Mouse (Mus musculus): ENCODE results near the gene 2210016L21Rik. TPM values are rescaled to one million over a fixed set of nuclear protein-coding genes. Genes with fewer than 3 reads are reported as not detected.
A peak's percentile ranks its signal among the peaks of the same experiment; 100 is the strongest.
"Not testable (repeated sequence)": the region's sequence is repeated elsewhere in the genome, so short reads cannot be mapped to it uniquely, and the experiment has no call there.

Gene 2210016L21Rik
- polyA plus RNA-seq, 1 experiment = 3.3 TPM

DNA sequence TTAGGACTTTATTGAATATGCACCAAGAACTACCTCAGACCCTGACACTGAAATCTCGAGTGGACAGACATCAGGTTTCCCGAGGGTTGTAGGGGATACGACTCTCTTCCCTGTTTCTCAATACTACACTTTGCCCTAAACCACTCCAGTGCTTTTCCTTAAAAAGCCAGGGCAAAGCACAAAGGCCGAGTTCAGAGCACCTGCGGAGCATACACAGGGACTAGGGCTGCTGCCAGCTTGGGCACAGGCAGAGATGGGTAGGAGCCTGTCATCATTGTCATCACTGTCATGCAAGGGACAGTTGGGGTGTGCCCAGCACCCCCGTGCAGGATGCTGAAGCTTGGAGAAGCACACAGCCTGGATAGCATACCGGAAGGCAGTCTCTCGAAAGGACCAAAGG lies 8.8 kb upstream of the 2210016L21Rik start:
- Histone ChIP-seq H3K27me3 (ENCODE audit: control insufficient read depth) (0 out of 2 replicates have a peak, but pooled peaks cover 2% of the 10 kb centered on the region), H3K9me3 (ENCODE audit: control insufficient read depth, low read length) (no peaks in the 10 kb centered on the region), H3K4me1 (ENCODE audit: control insufficient read depth) (peaks cover 5% of the 10 kb centered on the region), H3K36me3 (ENCODE audit: control insufficient read depth) (no peaks in the 10 kb centered on the region), H3K4me3 (replicated peaks) (no peak overlapping the region)
- TF ChIP-seq GATA1 (IDR thresholded peaks at IDR 0.05; ENCODE audit: low read length) = no peak
- TF ChIP-seq TAL1 (IDR thresholded peaks at IDR 0.05; ENCODE audit: low read length) = no peak

DNA sequence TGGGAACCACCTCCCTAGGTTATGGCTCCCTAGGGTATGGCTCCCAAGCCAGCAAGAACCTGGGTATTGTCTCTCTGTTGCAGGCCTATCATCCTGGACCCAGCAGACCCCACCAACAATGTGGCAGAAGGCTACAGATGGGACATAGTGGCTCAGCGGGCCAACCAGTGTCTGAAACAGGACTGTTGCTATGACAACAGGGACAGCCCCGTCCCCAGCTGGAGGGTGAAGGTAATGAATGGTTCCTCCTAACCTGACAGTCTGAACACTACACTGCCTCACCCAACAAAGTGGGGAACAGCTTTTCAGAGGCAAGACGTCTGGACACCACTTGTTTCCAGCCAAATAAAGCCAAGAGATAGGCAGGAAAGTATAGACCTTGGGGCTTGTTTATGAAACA lies 6.1 kb upstream of the 2210016L21Rik start:
- Histone ChIP-seq H3K36me3 (ENCODE audit: control insufficient read depth) (no peaks in the 10 kb centered on the region), H3K9me3 (ENCODE audit: control insufficient read depth, low read length) (no peaks in the 10 kb centered on the region), H3K4me1 (ENCODE audit: control insufficient read depth) (peaks cover 5% of the 10 kb centered on the region), H3K27me3 (ENCODE audit: control insufficient read depth) (0 out of 2 replicates have a peak, but pooled peaks cover 2% of the 10 kb centered on the region), H3K4me3 (replicated peaks) (no peak overlapping the region)
- no peak for TF ChIP-seq TAL1 (IDR thresholded peaks at IDR 0.05; ENCODE audit: low read length)

DNA sequence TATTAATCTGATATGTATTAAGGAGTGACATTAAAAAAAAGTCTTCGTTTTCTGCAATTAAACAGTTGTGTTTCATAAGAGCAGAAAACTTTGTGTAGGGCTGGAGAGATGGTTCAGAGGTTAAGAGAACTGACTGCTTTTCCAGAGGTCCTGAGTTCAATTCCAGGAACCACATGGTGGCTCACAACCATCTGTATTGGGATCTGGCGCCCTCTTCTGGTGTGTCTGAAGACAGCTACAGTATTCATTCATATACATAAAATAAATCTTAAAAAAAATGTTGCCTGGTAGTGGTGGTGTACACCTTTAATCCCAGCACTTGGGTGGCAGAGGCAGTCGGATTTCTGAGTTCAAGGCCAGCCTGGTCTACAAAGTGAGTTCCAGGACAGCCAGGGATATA lies 820 bp upstream of the 2210016L21Rik start:
- not testable (repeated sequence) for H3K9me3 ChIP-seq (ENCODE audit: control insufficient read depth, low read length); H3K27me3 ChIP-seq (ENCODE audit: control insufficient read depth); H3K4me3 ChIP-seq (replicated peaks)
- peaks cover 11% of the 10 kb centered on the region for H3K36me3 ChIP-seq (ENCODE audit: control insufficient read depth)
- peaks cover 26% of the 10 kb centered on the region for H3K4me1 ChIP-seq (ENCODE audit: control insufficient read depth)

DNA sequence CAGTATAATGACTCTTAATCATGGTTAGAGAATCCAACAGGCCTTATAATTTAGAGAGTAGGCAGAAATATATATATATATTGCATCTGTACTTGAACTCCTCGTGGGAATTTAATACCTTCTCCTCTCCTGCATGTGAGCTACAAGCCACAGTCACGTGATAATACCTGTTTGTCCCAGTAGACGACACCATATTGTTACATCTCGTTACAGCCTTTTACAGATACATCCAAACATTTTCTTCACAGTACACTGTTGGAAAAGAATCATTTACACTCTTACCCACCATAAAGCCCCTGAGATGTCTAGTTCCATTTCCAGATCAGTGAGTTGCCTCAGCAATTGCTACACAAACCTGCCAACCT lies 790 bp downstream of the 2210016L21Rik start:
- H3K4me1 ChIP-seq (ENCODE audit: control insufficient read depth) = peaks cover 22% of the 10 kb centered on the region

DNA sequence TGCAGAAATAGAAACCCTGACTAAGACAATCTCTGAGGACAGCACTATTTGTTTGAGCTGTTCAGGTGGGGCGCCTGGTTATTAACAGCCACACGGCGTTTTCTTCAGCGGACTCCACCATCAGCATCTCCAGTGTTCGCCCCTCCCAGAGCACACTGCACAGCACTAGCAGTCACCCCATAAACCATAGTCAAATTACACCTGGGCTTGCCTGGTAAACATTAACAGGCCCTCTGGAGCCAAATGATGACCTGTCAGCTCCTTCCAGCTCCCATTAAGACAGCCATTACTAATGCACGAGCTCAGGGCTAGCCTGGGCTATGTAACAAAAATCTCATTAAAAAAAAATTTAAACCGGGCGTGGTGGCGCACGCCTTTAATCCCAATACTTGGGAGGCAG lies 3.1 kb downstream of the 2210016L21Rik start:
- Histone ChIP-seq H3K4me3 (replicated peaks) (no peak overlapping the region), H3K9me3 (ENCODE audit: control insufficient read depth, low read length) (no peaks in the 10 kb centered on the region), H3K36me3 (ENCODE audit: control insufficient read depth) (peaks cover 50% of the 10 kb centered on the region), H3K27me3 (ENCODE audit: control insufficient read depth) (no peaks in the 10 kb centered on the region), H3K4me1 (ENCODE audit: control insufficient read depth) (peaks cover 22% of the 10 kb centered on the region)
- TF ChIP-seq TAL1 (IDR thresholded peaks at IDR 0.05; ENCODE audit: low read length) = no peak
- TF ChIP-seq GATA1 (IDR thresholded peaks at IDR 0.05; ENCODE audit: low read length) = no peak

More for the DNA sequence above, 790 bp downstream of the 2210016L21Rik start:
- TF ChIP-seq TAL1 (IDR thresholded peaks at IDR 0.05; ENCODE audit: low read length) (no peak), GATA1 (IDR thresholded peaks at IDR 0.05; ENCODE audit: low read length) (no peak)
- Histone ChIP-seq H3K9me3 (ENCODE audit: control insufficient read depth, low read length) (no peaks in the 10 kb centered on the region), H3K36me3 (ENCODE audit: control insufficient read depth) (peaks cover 27% of the 10 kb centered on the region), H3K27me3 (ENCODE audit: control insufficient read depth) (no peaks in the 10 kb centered on the region), H3K4me3 (replicated peaks) (peak overlapping the region; percentile 85)

DNA sequence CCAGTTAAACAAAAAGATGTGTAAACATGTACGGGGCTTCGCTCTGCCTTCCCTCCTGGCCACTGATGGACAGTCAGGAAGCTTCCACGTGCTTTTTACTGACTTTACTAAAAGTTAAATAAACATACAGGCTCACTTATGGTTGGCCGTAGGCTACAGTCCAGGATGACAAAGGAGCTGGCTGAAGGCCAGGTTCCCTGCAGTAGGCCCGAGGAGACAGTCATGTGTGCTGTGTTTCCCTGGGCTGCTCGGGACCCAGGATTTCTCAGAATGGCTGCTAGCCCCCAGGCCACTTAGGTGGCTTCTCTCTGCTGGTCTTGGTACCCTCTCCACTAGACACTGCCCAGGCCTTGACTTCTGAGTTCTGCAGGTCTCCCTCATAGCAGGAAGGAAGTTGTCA lies 6.9 kb downstream of the 2210016L21Rik start:
- TF ChIP-seq TAL1 (IDR thresholded peaks at IDR 0.05; ENCODE audit: low read length) (no peak), GATA1 (IDR thresholded peaks at IDR 0.05; ENCODE audit: low read length) (no peak)
- Histone ChIP-seq H3K4me3 (replicated peaks) (no peak overlapping the region), H3K4me1 (ENCODE audit: control insufficient read depth) (peaks cover 2% of the 10 kb centered on the region; the same call in 1 of the 2 replicates), H3K27me3 (ENCODE audit: control insufficient read depth) (no peaks in the 10 kb centered on the region), H3K36me3 (ENCODE audit: control insufficient read depth) (peaks cover 54% of the 10 kb centered on the region), H3K9me3 (ENCODE audit: control insufficient read depth, low read length) (no peaks in the 10 kb centered on the region)

DNA sequence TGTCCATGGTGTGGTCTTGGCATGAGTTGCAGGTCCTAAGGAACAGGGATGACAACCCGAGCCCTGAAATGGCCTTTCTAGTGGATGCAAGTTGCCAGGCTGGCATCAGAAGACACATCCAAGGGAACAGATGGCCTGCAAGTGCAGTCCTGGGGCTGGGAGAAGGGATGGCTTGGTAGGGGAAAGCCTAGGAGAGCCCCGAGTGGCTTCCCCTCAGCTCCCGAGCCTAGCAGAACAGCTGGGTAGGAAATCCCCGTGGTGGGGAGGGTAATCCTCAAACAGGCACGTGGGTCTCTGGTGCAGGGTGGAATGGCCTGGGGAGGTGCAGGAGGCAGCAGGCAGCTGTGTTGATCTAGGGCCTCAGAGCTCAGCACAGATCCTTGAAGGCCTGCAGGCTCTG lies 7.4 kb downstream of the 2210016L21Rik start:
- Histone ChIP-seq H3K4me1 (ENCODE audit: control insufficient read depth) (no peaks in the 10 kb centered on the region), H3K9me3 (ENCODE audit: control insufficient read depth, low read length) (no peaks in the 10 kb centered on the region), H3K36me3 (ENCODE audit: control insufficient read depth) (peaks cover 53% of the 10 kb centered on the region), H3K4me3 (replicated peaks) (no peak overlapping the region), H3K27me3 (ENCODE audit: control insufficient read depth) (no peaks in the 10 kb centered on the region)
- TF ChIP-seq TAL1 (IDR thresholded peaks at IDR 0.05; ENCODE audit: low read length) = no peak
- TF ChIP-seq GATA1 (IDR thresholded peaks at IDR 0.05; ENCODE audit: low read length) = no peak

DNA sequence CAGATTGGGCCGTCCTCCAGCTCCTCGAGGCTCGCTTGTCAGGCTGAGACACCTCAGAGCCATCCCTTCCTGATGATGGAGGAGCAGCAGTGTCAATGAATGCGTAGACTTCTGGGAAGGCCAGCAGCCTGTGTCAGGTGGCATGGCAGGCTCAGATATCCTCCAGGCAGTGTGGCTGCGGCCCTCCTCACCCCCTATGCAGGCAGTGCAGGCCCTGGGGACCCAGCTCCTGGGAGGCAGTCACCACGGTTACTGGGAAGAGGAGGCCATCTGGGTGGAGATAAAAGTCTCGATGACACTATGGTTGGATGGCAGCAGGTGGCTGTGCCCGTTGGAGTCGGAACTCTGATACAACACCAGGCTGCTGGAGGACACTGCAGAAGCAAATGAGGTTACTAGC lies 7.9 kb downstream of the 2210016L21Rik start:
- TF ChIP-seq GATA1 (IDR thresholded peaks at IDR 0.05; ENCODE audit: low read length) (no peak), TAL1 (IDR thresholded peaks at IDR 0.05; ENCODE audit: low read length) (no peak)
- Histone ChIP-seq H3K36me3 (ENCODE audit: control insufficient read depth) (peaks cover 53% of the 10 kb centered on the region), H3K9me3 (ENCODE audit: control insufficient read depth, low read length) (no peaks in the 10 kb centered on the region), H3K27me3 (ENCODE audit: control insufficient read depth) (no peaks in the 10 kb centered on the region), H3K4me3 (replicated peaks) (no peak overlapping the region), H3K4me1 (ENCODE audit: control insufficient read depth) (no peaks in the 10 kb centered on the region)

DNA sequence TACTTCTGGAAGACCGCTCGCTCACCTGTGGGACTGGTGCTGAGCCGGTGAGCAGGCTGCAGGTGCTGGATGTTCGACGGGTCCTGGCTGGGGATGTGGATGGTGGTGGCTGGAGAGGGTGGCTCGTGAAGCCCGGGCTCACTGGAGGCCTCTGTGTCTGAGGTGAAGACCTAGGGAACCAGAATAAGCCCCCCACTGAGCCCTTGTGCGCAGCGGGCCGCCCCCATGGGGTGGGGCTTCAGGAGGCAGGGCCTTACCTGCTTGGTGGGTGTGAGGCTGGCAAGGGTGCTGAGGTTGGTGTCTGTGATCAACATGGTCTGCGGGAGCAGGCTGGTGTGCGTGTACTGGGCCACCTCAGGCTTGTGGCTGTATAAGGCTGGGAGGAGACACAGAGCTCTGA lies 8.7 kb downstream of the 2210016L21Rik start:
- Histone ChIP-seq H3K9me3 (ENCODE audit: control insufficient read depth, low read length) (no peaks in the 10 kb centered on the region), H3K4me1 (ENCODE audit: control insufficient read depth) (no peaks in the 10 kb centered on the region), H3K36me3 (ENCODE audit: control insufficient read depth) (peaks cover 51% of the 10 kb centered on the region), H3K4me3 (replicated peaks) (no peak overlapping the region), H3K27me3 (ENCODE audit: control insufficient read depth) (no peaks in the 10 kb centered on the region)
- no peak for TF ChIP-seq GATA1 (IDR thresholded peaks at IDR 0.05; ENCODE audit: low read length)
- TF ChIP-seq TAL1 (IDR thresholded peaks at IDR 0.05; ENCODE audit: low read length) = no peak

DNA sequence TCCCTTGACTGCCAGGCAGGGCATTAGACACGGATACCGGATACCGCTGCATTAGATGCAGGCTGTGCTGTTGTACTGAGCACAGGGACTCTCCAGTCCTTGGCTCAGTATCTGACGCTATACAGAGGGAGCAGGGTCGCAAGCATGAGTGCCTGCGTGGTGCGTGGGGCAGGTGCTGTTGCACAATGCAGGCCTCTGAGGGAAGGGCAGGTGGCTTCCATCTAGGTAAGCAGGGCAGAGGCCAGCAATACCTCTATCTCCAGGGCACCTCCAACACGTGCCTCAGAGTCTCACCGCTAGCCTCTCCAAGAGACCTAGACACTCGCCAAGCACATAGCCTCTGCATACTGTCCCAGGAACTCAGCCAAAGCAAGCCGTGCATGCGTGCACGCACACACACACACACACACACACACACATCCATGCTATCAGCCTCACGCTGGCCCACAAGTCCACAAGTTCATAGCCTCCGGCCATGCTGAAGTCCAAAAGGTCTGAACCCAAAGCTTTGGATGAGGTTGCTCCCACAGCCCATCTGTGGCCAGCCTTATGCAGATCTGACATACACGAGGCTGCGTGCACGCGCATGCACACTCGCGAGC lies 9.4 kb downstream of the 2210016L21Rik start:
- Histone ChIP-seq H3K36me3 (ENCODE audit: control insufficient read depth) (peaks cover 44% of the 10 kb centered on the region), H3K9me3 (ENCODE audit: control insufficient read depth, low read length) (no peaks in the 10 kb centered on the region), H3K4me3 (replicated peaks) (no peak overlapping the region), H3K4me1 (ENCODE audit: control insufficient read depth) (no peaks in the 10 kb centered on the region), H3K27me3 (ENCODE audit: control insufficient read depth) (no peaks in the 10 kb centered on the region)
- TF ChIP-seq TAL1 (IDR thresholded peaks at IDR 0.05; ENCODE audit: low read length) (no peak), GATA1 (IDR thresholded peaks at IDR 0.05; ENCODE audit: low read length) (no peak)
